Mouse (Mus musculus) embryonic facial prominence, embryonic 10.5 days (tissue): ENCODE results near the gene Nxph1. TPM values are rescaled to one million over a fixed set of nuclear protein-coding genes. Genes with fewer than 3 reads are reported as not detected.

Experiments
- DNase-seq: peaks from one replicate; pipeline ENCODE4 v3.0.0-alpha.2; 2017; ENCODE audit warnings: low spot score
- H3K27ac ChIP-seq: fragments of 300-500 bp; sonication (generic); replicated peaks from 2 replicates; pipeline ENCODE4 v1.5.1; 2016; ENCODE audit warnings: mild to moderate bottlenecking
- H3K27me3 ChIP-seq: fragments of 300-500 bp; sonication (generic); replicated peaks from 2 replicates; pipeline ENCODE4 v1.6.1; 2016; ENCODE audit warnings: low read depth, mild to moderate bottlenecking; ENCODE audit not compliant: poor library complexity, severe bottlenecking
- H3K36me3 ChIP-seq: fragments of 300-500 bp; sonication (generic); replicated peaks from 2 replicates; pipeline ENCODE4 v1.6.1; 2016; ENCODE audit warnings: mild to moderate bottlenecking, moderate library complexity
- H3K4me1 ChIP-seq: fragments of 300-500 bp; sonication (generic); 2 replicates; pipeline ENCODE4 v1.6.1; 2016
- H3K4me3 ChIP-seq: fragments of 300-500 bp; sonication (generic); 2 replicates; pipeline ENCODE4 v1.5.1; 2016; ENCODE audit warnings: mild to moderate bottlenecking, moderate library complexity
- H3K9me3 ChIP-seq: fragments of 300-500 bp; sonication (generic); 2 replicates; pipeline ENCODE4 v1.6.1; 2016; ENCODE audit warnings: mild to moderate bottlenecking
- WGBS: fragments of 180-500 bp; shearing (Covaris S2); methylation state at CpG from one replicate; pipeline ENCODE4 v1.1.7; 2016; 5-methylcytosine and 5-hydroxymethylcytosine counted together
- polyA plus RNA-seq: library from polyadenylated mRNA; unstranded; fragments of >200 nt; fragmentation: Nextera tagmentation; extraction: Ambion mirVana; gene quantifications from 2 replicates; pipeline ENCODE4 v1.2.1, GENCODE M21; 2016

Gene Nxph1
- polyA plus RNA-seq: 0.32 and 0.41 TPM in 2 replicates

DNA sequence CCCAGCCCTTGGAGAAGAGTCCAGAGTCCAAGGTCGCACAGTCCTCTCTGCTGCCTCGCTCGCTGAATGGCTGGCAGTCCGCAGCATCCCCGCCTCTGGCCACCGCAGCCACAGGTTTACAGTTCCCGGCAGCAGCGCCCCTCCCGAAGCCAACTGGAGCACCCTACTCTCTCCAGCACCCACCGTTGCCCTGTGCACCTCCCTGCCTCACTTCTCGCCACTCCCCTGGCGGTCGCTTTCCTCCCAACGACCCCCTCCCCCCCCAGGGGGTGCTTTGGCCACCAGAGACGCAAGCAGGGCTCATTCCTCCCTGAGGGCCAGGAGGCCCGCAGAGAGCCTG is at the start of gene Nxph1:
Gene Nxph1, plus strand, starts transcription at position 301 of the 340 bp plus-strand sequence.
- Histone ChIP-seq H3K36me3 (no peaks in the 10 kb centered on the region), H3K27ac (no peak within 1 kb of the TSS), H3K4me3 (peak within 1 kb of the TSS; percentile 56), H3K27me3 (peaks cover 71% of the 10 kb centered on the region), H3K4me1 (peaks cover 32% of the 10 kb centered on the region), H3K9me3 (no peaks in the 10 kb centered on the region)
- DNase-seq: no peak
- WGBS: 2% methylated on average over 16 of the region's 16 CpGs

DNA sequence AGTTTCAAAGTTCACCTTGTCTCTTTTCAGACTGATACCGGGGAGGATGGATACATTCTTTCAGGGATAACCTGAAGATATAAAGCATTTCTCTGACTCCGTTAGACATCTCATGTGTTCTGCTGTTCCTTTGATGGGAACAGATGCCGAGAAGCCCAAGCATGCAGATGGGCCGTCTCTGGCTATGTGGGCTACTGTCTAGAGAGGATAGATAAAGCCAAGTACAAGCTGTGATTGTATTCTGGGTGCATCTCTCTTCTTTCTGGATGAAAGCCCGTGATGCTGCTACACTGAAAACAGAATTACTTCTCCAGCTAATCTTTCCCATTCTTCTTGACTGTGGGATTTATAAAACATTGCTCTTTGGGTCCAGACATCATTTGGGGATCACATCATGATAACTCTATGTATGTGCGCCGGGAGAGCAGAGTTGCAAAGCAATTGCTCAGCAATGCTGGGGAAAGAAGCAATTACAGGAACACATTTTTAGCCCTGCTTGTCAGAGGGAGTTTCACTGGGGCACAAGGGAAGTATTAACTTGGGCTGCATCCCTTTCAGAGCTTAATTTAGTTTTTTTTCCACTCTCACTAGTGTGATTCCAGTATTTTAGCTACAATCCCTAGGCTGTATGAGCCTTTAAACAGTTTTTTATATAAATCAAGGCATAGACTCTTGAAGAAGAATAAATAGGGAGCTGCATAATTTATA is 48.1 kb upstream of the Nxph1 start:
- H3K4me1 ChIP-seq: peaks cover 10% of the 10 kb centered on the region
- no peaks in the 10 kb centered on the region for H3K27me3 ChIP-seq
- DNase-seq: no peak
- H3K36me3 ChIP-seq: no peaks in the 10 kb centered on the region
- no peaks in the 10 kb centered on the region for H3K9me3 ChIP-seq
- WGBS: 84% methylated on average over 7 of the region's 7 CpGs
- no peak overlapping the region for H3K27ac ChIP-seq
- no peak overlapping the region for H3K4me3 ChIP-seq

- Histone ChIP-seq H3K27me3 (no peaks in the 10 kb centered on the region), H3K4me3 (no peak overlapping the region), H3K9me3 (no peaks in the 10 kb centered on the region), H3K4me1 (peaks cover 10% of the 10 kb centered on the region), H3K27ac (no peak overlapping the region), H3K36me3 (no peaks in the 10 kb centered on the region)
- no peak for DNase-seq
- WGBS: 65% methylated on average over 2 of the region's 2 CpGs
Measured at GRCm38 (mm10) chr6:8900729-8901122, 47.5 kb upstream of the Nxph1 start.

DNA sequence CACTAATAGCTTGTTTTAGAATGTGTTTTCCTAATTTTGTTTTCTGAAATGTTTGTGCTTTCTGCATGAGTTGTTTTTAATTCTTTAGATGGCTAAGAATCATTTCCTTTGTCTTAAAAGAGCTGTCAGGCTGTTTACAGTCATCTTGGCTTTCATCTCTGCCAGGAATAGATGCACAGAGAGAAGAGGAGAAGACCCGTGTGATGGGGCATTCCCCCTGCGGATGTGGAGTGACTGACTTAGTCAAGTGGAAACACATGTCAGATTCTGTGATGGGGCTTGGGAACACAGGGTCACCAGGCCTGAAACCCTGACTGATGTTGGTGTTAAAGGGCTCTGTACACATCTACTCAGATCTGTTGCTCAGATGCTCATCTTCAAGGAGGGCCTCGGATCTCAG is 40.3 kb upstream of the Nxph1 start:
- peak; percentile 10 for DNase-seq
- H3K27ac ChIP-seq: no peak overlapping the region
- H3K4me3 ChIP-seq: no peak overlapping the region
- no peaks in the 10 kb centered on the region for H3K4me1 ChIP-seq
- 50% methylated on average over 3 of the region's 3 CpGs for WGBS
- no peaks in the 10 kb centered on the region for H3K36me3 ChIP-seq
- H3K27me3 ChIP-seq: no peaks in the 10 kb centered on the region
- H3K9me3 ChIP-seq: no peaks in the 10 kb centered on the region

DNA sequence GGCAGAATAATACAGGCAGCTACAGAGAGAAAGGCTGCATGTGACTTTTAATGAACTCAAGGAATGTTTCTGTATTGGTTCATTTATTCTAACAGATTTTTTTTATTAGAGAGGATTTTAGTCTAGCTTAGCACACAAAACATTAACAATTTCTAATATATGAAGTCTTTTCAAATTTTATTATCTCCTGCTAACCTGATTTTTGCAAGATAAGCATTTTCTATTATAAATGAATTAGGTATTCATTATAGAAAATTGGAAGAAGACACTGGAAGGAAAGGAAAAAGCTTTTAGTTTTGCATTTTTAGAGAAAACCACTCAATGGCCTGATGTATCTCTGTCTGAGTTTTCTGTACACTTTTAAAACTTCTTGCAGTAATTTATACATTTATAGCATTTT is 34.8 kb upstream of the Nxph1 start:
- DNase-seq: no peak
- Histone ChIP-seq H3K4me1 (no peaks in the 10 kb centered on the region), H3K4me3 (no peak overlapping the region), H3K27ac (no peak overlapping the region), H3K9me3 (no peaks in the 10 kb centered on the region), H3K36me3 (no peaks in the 10 kb centered on the region), H3K27me3 (no peaks in the 10 kb centered on the region)

DNA sequence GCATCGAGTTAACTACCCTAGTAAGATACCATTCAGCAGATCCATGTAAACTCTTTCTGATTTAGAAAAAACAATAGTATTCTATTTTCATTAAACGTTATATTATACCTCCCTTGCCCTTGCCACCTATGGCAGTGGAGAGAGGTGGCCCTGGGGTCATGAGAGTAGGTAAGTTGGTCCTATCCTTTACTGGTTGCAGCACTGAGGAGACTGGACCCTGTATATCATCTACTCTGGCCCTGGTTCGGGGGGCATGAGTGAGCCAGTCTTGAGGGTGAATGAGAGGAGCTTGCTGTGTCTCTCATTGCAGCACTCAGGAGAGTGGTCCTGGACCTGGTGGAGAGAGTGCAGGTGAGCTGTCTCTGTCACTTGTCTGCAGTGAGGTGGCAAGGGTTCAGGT is 33.5 kb upstream of the Nxph1 start:
- H3K27me3 ChIP-seq: no peaks in the 10 kb centered on the region
- no peak for DNase-seq
- no peak overlapping the region for H3K4me3 ChIP-seq
- no peak overlapping the region for H3K27ac ChIP-seq
- no peaks in the 10 kb centered on the region for H3K36me3 ChIP-seq
- no peaks in the 10 kb centered on the region for H3K4me1 ChIP-seq
- 87% methylated on average over 3 of the region's 3 CpGs for WGBS
- no peaks in the 10 kb centered on the region for H3K9me3 ChIP-seq

GRCm38 (mm10) chr6:8924481-8924880 is 23.8 kb upstream of the Nxph1 start:
- no peak for DNase-seq
- no peak overlapping the region for H3K27ac ChIP-seq
- H3K36me3 ChIP-seq: no peaks in the 10 kb centered on the region
- no peaks in the 10 kb centered on the region for H3K9me3 ChIP-seq
- H3K27me3 ChIP-seq: no peaks in the 10 kb centered on the region
- H3K4me1 ChIP-seq: no peaks in the 10 kb centered on the region
- WGBS: 85% methylated on average over 6 of the region's 6 CpGs
- no peak overlapping the region for H3K4me3 ChIP-seq

GRCm38 (mm10) chr6:8935241-8935640 is 13.0 kb upstream of the Nxph1 start:
- no peak overlapping the region for H3K27ac ChIP-seq
- no peaks in the 10 kb centered on the region for H3K36me3 ChIP-seq
- H3K4me3 ChIP-seq: no peak overlapping the region
- no peaks in the 10 kb centered on the region for H3K4me1 ChIP-seq
- 60% methylated on average over 5 of the region's 5 CpGs for WGBS
- no peaks in the 10 kb centered on the region for H3K9me3 ChIP-seq
- DNase-seq: no peak
- H3K27me3 ChIP-seq: no peaks in the 10 kb centered on the region

- no peaks in the 10 kb centered on the region for H3K36me3 ChIP-seq
- H3K9me3 ChIP-seq: no peaks in the 10 kb centered on the region
- no peak overlapping the region for H3K27ac ChIP-seq
- DNase-seq: peak; percentile 34
- H3K4me1 ChIP-seq: no peaks in the 10 kb centered on the region
- WGBS: 20% methylated on average over 5 of the region's 5 CpGs
- no peaks in the 10 kb centered on the region for H3K27me3 ChIP-seq
- no peak overlapping the region for H3K4me3 ChIP-seq
Measured at GRCm38 (mm10) chr6:8935705-8936104, 12.5 kb upstream of the Nxph1 start.

DNA sequence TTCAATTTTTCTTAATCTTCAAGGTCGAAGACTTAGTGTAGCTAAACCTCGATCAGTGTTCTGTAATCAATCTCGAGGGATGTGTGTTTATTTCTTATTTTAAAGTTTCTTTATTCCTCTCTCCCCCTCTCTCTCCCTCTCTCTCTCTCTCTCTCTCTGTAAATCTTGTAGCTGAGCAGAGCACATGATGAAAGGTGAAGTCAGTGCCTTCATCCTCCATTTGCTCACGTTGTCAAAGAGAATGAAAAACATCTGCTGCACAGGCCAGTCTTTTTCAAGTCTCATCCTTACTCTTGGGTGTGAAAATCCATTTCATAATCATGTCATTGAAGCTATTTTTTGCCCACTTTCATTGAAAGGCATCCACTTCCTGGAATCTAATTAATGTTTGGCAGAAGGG is 12.1 kb upstream of the Nxph1 start:
- H3K4me1 ChIP-seq: no peaks in the 10 kb centered on the region
- no peaks in the 10 kb centered on the region for H3K27me3 ChIP-seq
- H3K9me3 ChIP-seq: no peaks in the 10 kb centered on the region
- 28% methylated on average over 4 of the region's 4 CpGs for whole genome bisulfite sequencing
- no peaks in the 10 kb centered on the region for H3K36me3 ChIP-seq
- H3K4me3 ChIP-seq: no peak overlapping the region
- H3K27ac ChIP-seq: no peak overlapping the region
- no peak for DNase-seq

DNA sequence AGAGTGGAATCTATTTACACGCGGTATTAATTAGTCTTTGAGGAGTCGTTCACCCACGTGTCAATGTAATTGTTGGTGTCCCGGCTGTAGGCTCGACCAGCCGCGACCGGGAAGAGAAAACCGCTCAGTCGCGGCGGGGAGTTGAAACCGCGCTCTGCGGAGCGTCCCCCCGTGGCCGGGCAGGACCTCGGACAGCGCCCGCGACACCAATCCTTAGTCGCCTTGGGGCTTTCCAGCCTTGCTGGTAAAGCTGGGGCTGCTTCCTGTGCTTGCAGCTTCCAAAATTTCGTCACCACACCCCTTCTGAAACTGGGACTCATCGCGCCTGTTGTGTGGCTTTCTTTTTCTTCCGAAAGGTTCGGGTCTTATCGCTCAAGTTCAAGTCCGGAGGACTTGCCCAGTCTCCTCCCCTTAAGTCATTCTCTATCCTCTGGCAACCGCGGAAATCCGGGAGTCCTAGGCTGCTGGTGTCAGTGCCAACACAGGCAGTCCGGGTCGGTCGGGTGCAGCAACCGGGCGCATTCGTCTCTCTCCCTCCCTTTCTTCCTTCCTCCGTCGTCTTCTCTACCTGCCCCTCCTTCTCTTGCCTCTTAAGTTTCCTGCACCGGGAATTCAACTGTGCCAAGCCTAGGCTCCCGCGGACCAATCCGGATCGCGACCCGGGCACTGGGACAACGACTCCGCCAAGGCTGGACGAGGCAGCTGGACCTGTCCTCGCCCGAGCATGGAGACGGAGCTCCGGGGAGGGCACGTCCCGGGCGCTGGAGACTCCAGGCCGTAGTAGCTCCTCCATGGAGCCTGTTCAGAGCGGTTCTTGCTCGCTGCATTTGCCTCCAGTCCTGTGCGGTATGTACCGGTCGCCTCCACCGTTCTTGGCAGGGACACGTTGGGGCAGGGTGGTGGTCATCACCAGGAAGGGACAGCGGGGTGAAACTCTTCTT is 510 bp downstream of the Nxph1 start:
- Histone ChIP-seq H3K4me3 (peak overlapping the region; percentile 56), H3K27ac (no peak overlapping the region), H3K36me3 (no peaks in the 10 kb centered on the region), H3K27me3 (peaks cover 77% of the 10 kb centered on the region), H3K9me3 (no peaks in the 10 kb centered on the region), H3K4me1 (peaks cover 32% of the 10 kb centered on the region)
- under 1% methylated on average over 68 of the region's 68 CpGs for WGBS
- DNase-seq: peak; percentile 85

- Histone ChIP-seq H3K27ac (no peak overlapping the region), H3K9me3 (no peaks in the 10 kb centered on the region), H3K36me3 (no peaks in the 10 kb centered on the region), H3K27me3 (peaks cover 87% of the 10 kb centered on the region), H3K4me1 (peaks cover 32% of the 10 kb centered on the region), H3K4me3 (peak overlapping the region; percentile 56)
- DNase-seq: peak; percentile 51
- under 1% methylated on average over 31 of the region's 31 CpGs for WGBS
Measured at GRCm38 (mm10) chr6:8949665-8950201, 1.5 kb downstream of the Nxph1 start.
